Mouse (Mus musculus) frontal cortex, adult (tissue): Measurements from ENCODE around the gene Rrbp1.

Experiments used
- ATAC-seq: cut with Nextera tagmentation; 2 replicates; pipeline ENCODE4 v1.9.2; 2017; ENCODE audit warnings: mild to moderate bottlenecking, moderate library complexity, mixed read lengths; ENCODE audit not compliant: low TSS enrichment

Rrbp1 gene

DNA sequence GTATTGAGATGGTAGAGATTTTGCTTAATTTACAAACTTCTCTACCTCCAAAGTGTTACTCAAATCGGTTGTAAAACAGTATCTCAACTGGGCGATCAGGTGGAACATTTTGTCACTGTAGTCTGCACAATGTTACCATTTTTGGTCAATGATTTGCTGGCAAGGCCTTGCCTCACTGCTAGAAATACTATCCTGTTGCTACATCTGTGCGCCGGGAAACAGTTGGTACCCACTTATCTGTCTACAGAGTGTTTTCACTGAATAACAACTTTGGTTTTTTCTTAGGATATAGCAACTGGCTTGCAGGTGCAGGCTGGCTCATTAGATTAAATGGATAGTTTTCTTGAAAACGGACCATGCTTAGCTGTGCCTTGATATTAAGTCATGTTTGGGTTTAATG is 94.8 kb downstream of the Rrbp1 start:
- ATAC-seq, result no peak

DNA sequence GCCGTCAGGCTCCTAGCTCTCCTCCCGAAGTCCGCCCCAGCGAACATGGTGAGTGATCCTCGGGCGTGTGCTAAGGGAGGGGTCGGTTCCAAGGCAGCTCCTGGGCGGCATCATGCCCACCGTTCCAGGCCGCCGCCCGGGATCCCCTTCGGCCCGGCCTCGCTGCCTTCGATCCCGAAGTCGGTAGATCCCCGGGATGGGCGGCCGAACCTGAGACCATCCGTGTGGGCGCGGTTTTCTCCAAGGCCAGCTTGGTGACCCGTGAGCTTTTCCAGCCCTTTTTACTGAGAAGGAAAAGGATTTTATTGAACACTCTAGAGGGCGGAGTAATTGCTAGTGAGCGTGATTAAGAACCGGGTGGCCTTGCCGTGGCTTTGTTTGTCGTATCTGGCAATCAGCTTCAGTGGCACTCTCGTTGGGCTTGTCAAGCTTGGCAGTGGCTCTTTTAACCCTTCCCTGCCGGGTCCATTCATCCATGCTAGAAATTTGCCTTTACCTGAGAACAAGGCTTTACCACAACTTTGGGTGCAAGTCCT is 95.4 kb downstream of the Rrbp1 start:
- peak; percentile 18 for ATAC-seq

DNA sequence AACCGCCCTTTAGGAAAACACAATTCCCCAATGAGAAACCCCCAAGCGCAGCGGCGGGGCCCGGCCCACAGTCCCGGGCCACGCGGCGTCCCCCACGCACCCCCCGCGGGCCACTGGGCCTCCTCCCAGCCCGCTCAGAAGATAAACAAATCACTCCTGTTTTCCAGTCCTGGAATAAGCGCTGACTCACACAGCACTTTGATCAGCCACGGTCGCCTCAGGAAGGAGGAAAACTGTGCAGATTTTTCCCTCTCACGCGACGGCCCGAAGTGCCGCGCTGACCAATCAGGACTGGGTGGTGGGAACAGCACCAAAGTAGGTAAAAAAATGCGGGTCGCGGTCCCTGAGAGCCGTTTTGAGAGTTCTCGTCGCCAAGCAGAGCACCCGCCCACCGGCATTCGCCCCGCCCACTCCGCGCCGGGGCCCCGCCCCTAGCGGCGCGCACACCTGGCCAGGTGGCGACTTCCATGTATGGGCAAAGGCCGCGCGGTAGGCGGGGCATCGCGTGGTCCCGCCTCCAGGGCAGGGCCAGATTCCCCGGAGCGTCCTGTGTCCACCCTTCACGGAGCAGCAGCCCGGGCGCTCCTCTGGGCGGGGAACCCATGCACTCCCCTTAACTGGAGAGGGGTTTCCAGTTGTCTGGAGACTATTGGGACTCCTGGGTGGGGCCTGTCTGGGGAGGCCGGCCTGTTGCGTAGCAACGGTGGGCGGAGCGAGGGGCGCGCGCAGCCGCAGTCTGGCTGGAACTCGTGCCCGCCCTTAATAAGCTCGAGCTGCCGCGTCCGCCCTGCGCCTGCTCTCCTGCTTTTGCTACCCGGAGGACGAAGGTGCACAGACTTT is 96.1 kb downstream of the Rrbp1 start, which contains the start of gene Dstn:
TSS of gene Dstn (plus strand) at position 561 of the 840 bp plus-strand sequence.
- ATAC-seq, result peak; percentile 89

DNA sequence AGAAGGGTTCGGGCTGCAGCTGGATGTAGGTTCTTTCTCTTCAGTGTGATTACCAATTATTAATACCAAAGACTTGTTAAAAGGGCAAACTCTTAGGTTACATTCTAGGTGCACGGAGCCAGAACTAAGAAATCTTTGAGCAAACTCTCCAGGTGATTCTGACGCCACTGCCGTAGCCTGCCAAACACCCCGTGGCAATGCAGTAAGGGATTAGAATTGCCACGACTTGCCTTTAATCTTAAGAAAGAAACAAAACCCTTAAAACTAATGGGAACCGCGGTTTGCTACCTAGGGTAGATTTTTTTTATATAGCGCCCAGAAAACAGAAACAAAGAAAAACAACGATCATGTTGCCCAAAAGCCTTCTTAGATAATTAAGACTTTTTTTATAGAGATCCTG is 96.8 kb downstream of the Rrbp1 start:
- no peak for ATAC-seq

DNA sequence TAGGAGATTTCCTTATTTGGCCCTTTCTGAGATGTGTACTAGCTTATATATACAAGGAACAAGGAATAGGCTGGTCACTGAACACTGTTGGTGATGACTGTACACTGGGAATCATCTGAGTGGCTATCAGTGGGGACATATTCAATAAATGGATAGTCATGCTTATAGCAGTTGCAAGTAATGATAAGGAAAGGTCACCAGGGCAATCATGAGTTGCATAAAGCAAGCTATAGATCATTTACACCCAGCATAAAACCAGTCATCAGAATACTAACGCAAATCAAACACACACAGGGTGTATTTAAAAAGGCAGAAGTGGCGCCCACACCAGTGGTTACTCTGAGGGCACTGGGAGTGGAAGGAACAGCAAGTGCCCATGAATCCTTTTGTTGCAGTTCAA is 98.9 kb downstream of the Rrbp1 start:
- no peak for ATAC-seq

DNA sequence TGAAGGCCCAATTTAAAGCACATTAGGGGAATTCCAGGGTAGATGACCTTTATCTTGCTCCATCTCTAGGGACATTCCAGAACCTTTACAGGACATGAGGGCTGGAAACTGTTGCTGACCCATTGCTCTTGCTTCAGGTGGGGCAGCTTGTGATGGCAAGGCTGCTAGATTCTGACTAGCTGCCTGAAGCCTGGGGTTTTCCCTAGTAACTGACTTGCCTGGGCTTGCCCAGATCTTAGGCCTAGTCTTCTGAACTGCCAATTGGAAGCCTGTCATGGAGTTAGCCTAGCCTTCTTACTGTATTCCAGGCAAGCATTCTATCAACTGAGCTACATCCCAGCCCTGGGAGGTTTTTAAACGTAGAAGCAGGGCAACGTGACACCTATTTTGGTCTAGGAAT is 101.8 kb downstream of the Rrbp1 start:
- ATAC-seq, result no peak

DNA sequence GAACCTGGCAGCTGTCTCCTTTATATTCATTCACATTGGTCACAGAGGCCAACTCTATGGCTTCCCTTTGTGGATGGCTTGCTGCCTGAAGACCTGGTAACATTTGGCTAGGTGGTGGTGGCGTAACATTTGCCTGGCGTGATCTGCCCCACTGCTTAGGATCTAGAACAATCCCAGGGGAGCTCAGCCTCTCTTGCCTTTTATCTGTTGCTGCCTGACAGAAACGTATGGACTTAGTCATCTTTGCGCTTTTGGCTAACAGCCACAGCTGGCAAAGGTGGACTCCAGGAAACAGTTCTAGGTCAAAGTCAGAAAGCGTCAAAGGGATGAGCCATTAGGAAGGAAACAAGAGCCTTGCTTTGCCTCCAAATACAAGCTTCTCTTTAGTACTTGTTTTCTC is 106.2 kb downstream of the Rrbp1 start:
- ATAC-seq, result no peak

DNA sequence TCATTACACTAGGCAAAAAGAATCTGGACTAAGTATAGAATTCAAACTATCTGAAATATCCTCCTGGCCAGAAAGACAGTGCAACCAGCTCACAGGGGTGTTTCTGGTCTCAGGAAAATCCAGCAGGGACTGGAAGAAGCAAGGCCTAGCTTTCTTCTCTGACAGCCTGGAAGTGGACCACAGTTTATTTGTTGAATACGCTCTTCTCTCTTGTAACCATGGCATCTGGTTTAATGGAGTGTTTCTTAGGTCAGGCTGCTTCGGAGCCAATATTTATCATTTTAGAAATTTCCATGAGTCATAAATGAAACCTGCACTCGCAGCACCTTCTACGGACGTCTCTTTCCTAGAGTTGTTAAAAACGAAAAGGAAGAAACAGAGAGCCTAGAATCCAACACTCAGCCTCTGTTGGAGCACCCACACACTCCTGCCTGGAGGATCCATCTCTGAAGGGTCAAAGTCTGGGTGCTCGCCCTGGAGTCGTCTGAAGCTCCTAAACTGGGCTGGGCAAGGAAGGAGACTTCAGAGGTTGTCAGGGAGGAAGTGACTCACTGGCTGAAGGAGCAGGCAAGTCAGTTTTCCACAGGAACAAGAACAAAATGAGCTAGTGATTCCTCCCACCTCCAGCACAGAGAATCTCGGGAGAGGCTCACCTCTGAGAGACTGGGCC is 107.6 kb downstream of the Rrbp1 start:
- ATAC-seq, result no peak

DNA sequence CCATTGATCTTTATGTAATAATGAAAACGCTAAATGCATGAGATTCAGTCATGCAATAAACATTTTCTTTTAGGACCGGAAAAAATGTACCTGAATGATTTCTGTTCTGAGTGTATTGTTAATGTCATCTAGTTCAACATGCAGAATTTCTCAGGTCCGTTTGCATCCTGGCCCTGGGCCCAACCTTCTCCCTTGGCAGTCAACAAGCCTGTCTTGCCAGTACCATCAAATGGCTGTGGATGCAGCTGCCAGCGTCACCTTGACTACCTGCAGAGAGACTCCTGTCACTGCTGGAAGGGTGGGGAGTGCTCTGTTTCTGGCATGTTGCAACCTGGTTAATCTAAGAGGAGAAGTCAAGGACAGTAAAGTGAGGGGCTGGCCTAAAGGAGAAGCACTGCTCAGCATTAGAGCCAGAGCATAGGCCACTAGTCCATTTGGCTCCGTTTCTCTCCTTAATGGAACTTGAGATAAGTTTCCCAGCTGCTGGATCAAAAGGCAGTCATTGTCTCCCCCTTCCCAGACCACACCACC is 110.2 kb downstream of the Rrbp1 start:
- no peak for ATAC-seq

DNA sequence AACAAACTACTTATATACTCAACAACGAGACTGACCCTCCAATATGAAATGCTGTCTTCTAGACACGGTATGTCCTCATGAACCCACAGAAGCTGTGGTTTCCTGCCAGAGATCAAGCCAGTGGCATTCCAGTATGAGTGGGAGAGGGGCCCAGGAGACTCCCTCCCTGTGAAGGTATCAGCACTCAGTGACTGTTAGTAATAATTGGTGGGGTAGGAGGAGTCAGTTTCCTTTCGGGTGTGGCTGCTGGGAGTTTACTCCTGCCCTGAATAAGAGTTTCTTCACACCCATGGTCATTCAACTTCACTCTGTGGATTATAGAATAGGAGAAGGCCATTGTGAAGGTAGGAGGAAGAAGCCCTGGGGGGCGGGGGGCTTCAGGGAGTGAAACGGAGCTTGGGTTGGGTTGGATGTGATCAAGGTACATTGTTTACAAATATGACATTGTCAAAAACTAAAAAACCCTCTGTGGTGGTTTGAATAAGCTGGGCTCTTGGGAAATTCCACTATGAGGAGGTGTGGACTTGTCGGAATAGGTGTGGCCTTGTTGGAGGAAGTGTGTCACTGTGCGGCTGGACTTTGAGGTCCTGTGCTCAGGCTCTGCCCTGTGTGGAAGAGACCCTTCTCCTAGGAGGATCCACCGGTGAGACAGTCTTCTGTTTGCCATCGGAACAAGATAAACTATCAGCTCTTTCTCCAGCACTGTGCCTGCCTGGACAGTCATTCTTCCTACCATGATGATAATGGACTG is 111.4 kb downstream of the Rrbp1 start:
- ATAC-seq, result no peak
